Mouse (Mus musculus): Measurements from ENCODE around the gene Cmtm4. TPM values are rescaled to one million over a fixed set of nuclear protein-coding genes. Genes with fewer than 3 reads are reported as not detected.

The Cmtm4 gene
- polyA plus RNA-seq, 1 experiment from 2014 or later: 3.6 TPM

GRCm38 (mm10) chr8:104386693-104387092 is 8.9 kb downstream of the Cmtm4 start:
- ATAC-seq (ENCODE audit: low FRiP score, low TSS enrichment) (no peak), DNase-seq (no peak)
- H3K4me3 ChIP-seq (replicated peaks; ENCODE audit: low read depth, low read length): no peak overlapping the region
- no peak overlapping the region for H3K27ac ChIP-seq (replicated peaks; ENCODE audit: low read depth, low read length)
- H3K4me1 ChIP-seq (ENCODE audit: control insufficient read depth, insufficient read depth, low read length): peaks cover 25% of the 10 kb centered on the region
- no peak overlapping the region for H3K4me2 ChIP-seq (ENCODE audit: low read length)
- no peaks in the 10 kb centered on the region for H3K27me3 ChIP-seq (ENCODE audit: control insufficient read depth, insufficient read depth, low read length)
- H3K9me3 ChIP-seq (ENCODE audit: control insufficient read depth, low read length): no peaks in the 10 kb centered on the region
- 20% methylated on average over 4 of the region's 4 CpGs for WGBS
- no peaks in the 10 kb centered on the region for H3K36me3 ChIP-seq (ENCODE audit: control insufficient read depth, insufficient read depth, low read length)
- no peak overlapping the region for H3K9ac ChIP-seq (replicated peaks; ENCODE audit: low read length)

- ATAC-seq (ENCODE audit: low FRiP score, low TSS enrichment) (no peak), DNase-seq (no peak)
- Histone ChIP-seq H3K27me3 (ENCODE audit: control insufficient read depth, insufficient read depth, low read length) (no peaks in the 10 kb centered on the region), H3K4me1 (ENCODE audit: control insufficient read depth, insufficient read depth, low read length) (peaks cover 25% of the 10 kb centered on the region), H3K4me2 (ENCODE audit: low read length) (no peak overlapping the region), H3K4me3 (replicated peaks; ENCODE audit: low read depth, low read length) (no peak overlapping the region), H3K9me3 (ENCODE audit: control insufficient read depth, low read length) (no peaks in the 10 kb centered on the region), H3K36me3 (ENCODE audit: control insufficient read depth, insufficient read depth, low read length) (no peaks in the 10 kb centered on the region), H3K9ac (replicated peaks; ENCODE audit: low read length) (no peak overlapping the region), H3K27ac (replicated peaks; ENCODE audit: low read depth, low read length) (no peak overlapping the region)
- WGBS: 63% methylated on average over 3 of the region's 3 CpGs
Observed at GRCm38 (mm10) chr8:104383977-104384376, 11.6 kb downstream of the Cmtm4 start.

GRCm38 (mm10) chr8:104383296-104383695 is 12.3 kb downstream of the Cmtm4 start:
- no peak overlapping the region for H3K9ac ChIP-seq (replicated peaks; ENCODE audit: low read length)
- WGBS: 86% methylated on average over 2 of the region's 2 CpGs
- no peak overlapping the region for H3K27ac ChIP-seq (replicated peaks; ENCODE audit: low read depth, low read length)
- H3K27me3 ChIP-seq (ENCODE audit: control insufficient read depth, insufficient read depth, low read length): no peaks in the 10 kb centered on the region
- H3K4me2 ChIP-seq (ENCODE audit: low read length): no peak overlapping the region
- DNase-seq: no peak
- no peak overlapping the region for H3K4me3 ChIP-seq (replicated peaks; ENCODE audit: low read depth, low read length)
- no peak for ATAC-seq (ENCODE audit: low FRiP score, low TSS enrichment)
- H3K4me1 ChIP-seq (ENCODE audit: control insufficient read depth, insufficient read depth, low read length): peaks cover 25% of the 10 kb centered on the region
- H3K9me3 ChIP-seq (ENCODE audit: control insufficient read depth, low read length): no peaks in the 10 kb centered on the region
- H3K36me3 ChIP-seq (ENCODE audit: control insufficient read depth, insufficient read depth, low read length): no peaks in the 10 kb centered on the region

GRCm38 (mm10) chr8:104380961-104381411 is 14.6 kb downstream of the Cmtm4 start:
- peaks cover 16% of the 10 kb centered on the region for H3K4me1 ChIP-seq (ENCODE audit: control insufficient read depth, insufficient read depth, low read length)
- H3K27me3 ChIP-seq (ENCODE audit: control insufficient read depth, insufficient read depth, low read length): no peaks in the 10 kb centered on the region
- no peak overlapping the region for H3K9ac ChIP-seq (replicated peaks; ENCODE audit: low read length)
- H3K27ac ChIP-seq (replicated peaks; ENCODE audit: low read depth, low read length): no peak overlapping the region
- H3K9me3 ChIP-seq (ENCODE audit: control insufficient read depth, low read length): no peaks in the 10 kb centered on the region
- no peak overlapping the region for H3K4me2 ChIP-seq (ENCODE audit: low read length)
- no peak overlapping the region for H3K4me3 ChIP-seq (replicated peaks; ENCODE audit: low read depth, low read length)
- WGBS: 84% methylated on average over 5 of the region's 5 CpGs
- no peak for ATAC-seq (ENCODE audit: low FRiP score, low TSS enrichment)
- no peak for DNase-seq
- H3K36me3 ChIP-seq (ENCODE audit: control insufficient read depth, insufficient read depth, low read length): no peaks in the 10 kb centered on the region

- H3K27ac ChIP-seq (replicated peaks; ENCODE audit: low read depth, low read length): no peak overlapping the region
- no peak overlapping the region for H3K4me2 ChIP-seq (ENCODE audit: low read length)
- H3K4me1 ChIP-seq (ENCODE audit: control insufficient read depth, insufficient read depth, low read length): peaks cover 17% of the 10 kb centered on the region
- H3K9me3 ChIP-seq (ENCODE audit: control insufficient read depth, low read length): no peaks in the 10 kb centered on the region
- H3K4me3 ChIP-seq (replicated peaks; ENCODE audit: low read depth, low read length): no peak overlapping the region
- no peaks in the 10 kb centered on the region for H3K27me3 ChIP-seq (ENCODE audit: control insufficient read depth, insufficient read depth, low read length)
- ATAC-seq (ENCODE audit: low FRiP score, low TSS enrichment) (no peak), DNase-seq (no peak)
- no peaks in the 10 kb centered on the region for H3K36me3 ChIP-seq (ENCODE audit: control insufficient read depth, insufficient read depth, low read length)
- H3K9ac ChIP-seq (replicated peaks; ENCODE audit: low read length): no peak overlapping the region
- 92% methylated on average over 7 of the region's 7 CpGs for WGBS
Observed at GRCm38 (mm10) chr8:104380269-104380668, 15.3 kb downstream of the Cmtm4 start.

- 54% methylated on average over 10 of the region's 10 CpGs for WGBS
- Histone ChIP-seq H3K9ac (replicated peaks; ENCODE audit: low read length) (no peak overlapping the region), H3K27ac (replicated peaks; ENCODE audit: low read depth, low read length) (no peak overlapping the region), H3K9me3 (ENCODE audit: control insufficient read depth, low read length) (no peaks in the 10 kb centered on the region), H3K4me3 (replicated peaks; ENCODE audit: low read depth, low read length) (no peak overlapping the region), H3K4me1 (ENCODE audit: control insufficient read depth, insufficient read depth, low read length) (peaks cover 22% of the 10 kb centered on the region), H3K27me3 (ENCODE audit: control insufficient read depth, insufficient read depth, low read length) (no peaks in the 10 kb centered on the region), H3K4me2 (ENCODE audit: low read length) (no peak overlapping the region), H3K36me3 (ENCODE audit: control insufficient read depth, insufficient read depth, low read length) (no peaks in the 10 kb centered on the region)
- ATAC-seq (ENCODE audit: low FRiP score, low TSS enrichment) (no peak), DNase-seq (no peak)
Observed at GRCm38 (mm10) chr8:104379301-104379836, 16.2 kb downstream of the Cmtm4 start.

GRCm38 (mm10) chr8:104376669-104377068 is 18.9 kb downstream of the Cmtm4 start:
- Histone ChIP-seq H3K27me3 (ENCODE audit: control insufficient read depth, insufficient read depth, low read length) (no peaks in the 10 kb centered on the region), H3K4me1 (ENCODE audit: control insufficient read depth, insufficient read depth, low read length) (peaks cover 18% of the 10 kb centered on the region), H3K9ac (replicated peaks; ENCODE audit: low read length) (no peak overlapping the region), H3K4me3 (replicated peaks; ENCODE audit: low read depth, low read length) (no peak overlapping the region), H3K4me2 (ENCODE audit: low read length) (no peak overlapping the region), H3K9me3 (ENCODE audit: control insufficient read depth, low read length) (no peaks in the 10 kb centered on the region), H3K27ac (replicated peaks; ENCODE audit: low read depth, low read length) (0 out of 2 replicates have a peak overlapping the region, but pooled peaks have one; percentile 37), H3K36me3 (ENCODE audit: control insufficient read depth, insufficient read depth, low read length) (no peaks in the 10 kb centered on the region)
- WGBS: 48% methylated on average over 11 of the region's 11 CpGs
- no peak for ATAC-seq (ENCODE audit: low FRiP score, low TSS enrichment)
- DNase-seq: no peak

GRCm38 (mm10) chr8:104375959-104376358 is 19.6 kb downstream of the Cmtm4 start:
- Histone ChIP-seq H3K9ac (replicated peaks; ENCODE audit: low read length) (no peak overlapping the region), H3K4me2 (ENCODE audit: low read length) (no peak overlapping the region), H3K27me3 (ENCODE audit: control insufficient read depth, insufficient read depth, low read length) (no peaks in the 10 kb centered on the region), H3K36me3 (ENCODE audit: control insufficient read depth, insufficient read depth, low read length) (no peaks in the 10 kb centered on the region), H3K4me1 (ENCODE audit: control insufficient read depth, insufficient read depth, low read length) (peaks cover 18% of the 10 kb centered on the region), H3K27ac (replicated peaks; ENCODE audit: low read depth, low read length) (0 out of 2 replicates have a peak overlapping the region, but pooled peaks have one; percentile 13), H3K9me3 (ENCODE audit: control insufficient read depth, low read length) (no peaks in the 10 kb centered on the region), H3K4me3 (replicated peaks; ENCODE audit: low read depth, low read length) (no peak overlapping the region)
- DNase-seq (no peak), ATAC-seq (ENCODE audit: low FRiP score, low TSS enrichment) (no peak)
- 50% methylated on average over 5 of the region's 5 CpGs for whole genome bisulfite sequencing
